Mouse (Mus musculus) midbrain, embryonic 12.5 days (tissue): ENCODE results near the gene Slc10a7. TPM values are rescaled to one million over a fixed set of nuclear protein-coding genes. Genes with fewer than 3 reads are reported as not detected.
"Not testable (repeated sequence)": the region's sequence is repeated elsewhere in the genome, so short reads cannot be mapped to it uniquely, and the experiment has no call there.

Experiments
- ATAC-seq: fragments of 200-750 bp; cut with Nextera tagmentation; 2 replicates; pipeline ENCODE4 v1.8.0; 2017; ENCODE audit warnings: low read depth, moderate TSS enrichment, moderate library complexity; ENCODE audit not compliant: low FRiP score
- H3K27ac ChIP-seq: fragments of 300-500 bp; sonication (generic); replicated peaks from 2 replicates; pipeline ENCODE4 v1.5.1; 2016; ENCODE audit warnings: mild to moderate bottlenecking
- H3K27me3 ChIP-seq: fragments of 300-500 bp; sonication (generic); 2 replicates; pipeline ENCODE4 v1.6.1; 2016; ENCODE audit warnings: mild to moderate bottlenecking
- H3K36me3 ChIP-seq: fragments of 300-500 bp; sonication (generic); 2 replicates; pipeline ENCODE4 v1.6.1; 2016
- H3K4me1 ChIP-seq: fragments of 300-500 bp; sonication (generic); 2 replicates; pipeline ENCODE4 v1.6.1; 2016
- H3K4me2 ChIP-seq: fragments of 300-500 bp; sonication (generic); replicated peaks from 2 replicates; pipeline ENCODE4 v1.6.1; 2016; ENCODE audit warnings: mild to moderate bottlenecking, moderate library complexity
- H3K4me3 ChIP-seq: fragments of 300-500 bp; sonication (generic); 2 replicates; pipeline ENCODE4 v1.5.1; 2016; ENCODE audit warnings: mild to moderate bottlenecking
- H3K9ac ChIP-seq: fragments of 300-500 bp; sonication (generic); replicated peaks from 2 replicates; pipeline ENCODE4 v1.6.1; 2016; ENCODE audit warnings: mild to moderate bottlenecking, moderate library complexity
- H3K9me3 ChIP-seq: fragments of 300-500 bp; sonication (generic); 2 replicates; pipeline ENCODE4 v1.6.1; 2016; ENCODE audit warnings: mild to moderate bottlenecking
- WGBS: fragments of 180-500 bp; shearing (Covaris S2); methylation state at CpG from one replicate; pipeline ENCODE4 v1.1.7; 2016; 5-methylcytosine and 5-hydroxymethylcytosine counted together
- polyA plus RNA-seq: library from polyadenylated mRNA; unstranded; fragments of >200 nt; fragmentation: Nextera tagmentation; extraction: Ambion mirVana; gene quantifications from 2 replicates; pipeline ENCODE4 v1.2.1, GENCODE M21; 2016

The Slc10a7 gene
- polyA plus RNA-seq: 13.8 and 15.9 TPM in 2 replicates

GRCm38 (mm10) chr8:78509273-78510031, at the start of gene Slc10a7:
Gene Slc10a7 (plus strand): TSS chr8:78509346.
- Histone ChIP-seq H3K27ac (peak within 1 kb of the TSS; percentile 96), H3K4me2 (peak within 1 kb of the TSS; percentile 89), H3K9ac (peak within 1 kb of the TSS; percentile 99), H3K36me3 (peaks cover 15% of the 10 kb centered on the region), H3K4me3 (peak within 1 kb of the TSS; percentile 97), H3K27me3 (no peaks in the 10 kb centered on the region), H3K4me1 (peaks cover 14% of the 10 kb centered on the region), H3K9me3 (no peaks in the 10 kb centered on the region)
- WGBS: under 1% methylated on average over 51 of the region's 51 CpGs
- peak; percentile 95 for ATAC-seq

GRCm38 (mm10) chr8:78463941-78464340, 45.2 kb upstream of the Slc10a7 start:
- no peak overlapping the region for H3K9ac ChIP-seq
- no peaks in the 10 kb centered on the region for H3K4me1 ChIP-seq
- no peaks in the 10 kb centered on the region for H3K27me3 ChIP-seq
- no peak overlapping the region for H3K27ac ChIP-seq
- no peaks in the 10 kb centered on the region; the same call in 1 of the 2 replicates for H3K9me3 ChIP-seq
- no peaks in the 10 kb centered on the region for H3K36me3 ChIP-seq
- ATAC-seq: no peak
- 82% methylated on average over 2 of the region's 2 CpGs for WGBS
- no peak overlapping the region for H3K4me2 ChIP-seq
- no peak overlapping the region for H3K4me3 ChIP-seq

GRCm38 (mm10) chr8:78467889-78468288, 41.3 kb upstream of the Slc10a7 start:
- H3K27me3 ChIP-seq: no peaks in the 10 kb centered on the region
- H3K4me1 ChIP-seq: no peaks in the 10 kb centered on the region

GRCm38 (mm10) chr8:78477051-78477829, 31.9 kb upstream of the Slc10a7 start:
- Histone ChIP-seq H3K4me2 (no peak overlapping the region), H3K27ac (no peak overlapping the region), H3K9ac (no peak overlapping the region), H3K9me3 (no peaks in the 10 kb centered on the region), H3K27me3 (no peaks in the 10 kb centered on the region), H3K4me1 (no peaks in the 10 kb centered on the region), H3K4me3 (no peak overlapping the region), H3K36me3 (no peaks in the 10 kb centered on the region)
- 66% methylated on average over 6 of the region's 6 CpGs for WGBS
- no peak for ATAC-seq

More at GRCm38 (mm10) chr8:78467889-78468288, 41.3 kb upstream of the Slc10a7 start:
- no peak overlapping the region for H3K9ac ChIP-seq
- 90% methylated on average over 2 of the region's 2 CpGs for WGBS
- H3K9me3 ChIP-seq: no peaks in the 10 kb centered on the region; the same call in 1 of the 2 replicates
- no peak for ATAC-seq
- H3K27ac ChIP-seq: no peak overlapping the region
- H3K36me3 ChIP-seq: no peaks in the 10 kb centered on the region
- no peak overlapping the region for H3K4me3 ChIP-seq
- no peak overlapping the region for H3K4me2 ChIP-seq

- Histone ChIP-seq H3K9ac (no peak overlapping the region), H3K4me2 (no peak overlapping the region), H3K9me3 (no peaks in the 10 kb centered on the region), H3K36me3 (no peaks in the 10 kb centered on the region), H3K27me3 (no peaks in the 10 kb centered on the region), H3K4me3 (no peak overlapping the region), H3K4me1 (no peaks in the 10 kb centered on the region), H3K27ac (no peak overlapping the region)
- WGBS: 89% methylated on average over 3 of the region's 3 CpGs
- no peak for ATAC-seq
Measured at GRCm38 (mm10) chr8:78489733-78490132, 19.4 kb upstream of the Slc10a7 start.

GRCm38 (mm10) chr8:78493031-78493430, 16.1 kb upstream of the Slc10a7 start:
- 36% methylated on average over 2 of the region's 2 CpGs for whole genome bisulfite sequencing
- H3K9ac ChIP-seq: no peak overlapping the region
- no peaks in the 10 kb centered on the region for H3K36me3 ChIP-seq
- no peaks in the 10 kb centered on the region for H3K27me3 ChIP-seq
- H3K4me2 ChIP-seq: no peak overlapping the region
- no peak for ATAC-seq
- H3K4me1 ChIP-seq: no peaks in the 10 kb centered on the region
- no peak overlapping the region for H3K27ac ChIP-seq
- H3K4me3 ChIP-seq: no peak overlapping the region
- H3K9me3 ChIP-seq: no peaks in the 10 kb centered on the region

- not testable (repeated sequence) for H3K27ac ChIP-seq, H3K27me3 ChIP-seq, H3K4me2 ChIP-seq, H3K9me3 ChIP-seq, H3K9ac ChIP-seq, H3K4me1 ChIP-seq, H3K36me3 ChIP-seq, H3K4me3 ChIP-seq, ATAC-seq
- 94% methylated on average over 3 of the region's 3 CpGs for WGBS
Measured at GRCm38 (mm10) chr8:78496273-78496672, 12.9 kb upstream of the Slc10a7 start.

- Histone ChIP-seq H3K9me3 (no peaks in the 10 kb centered on the region), H3K36me3 (peaks cover 30% of the 10 kb centered on the region), H3K27me3 (no peaks in the 10 kb centered on the region), H3K27ac (no peak overlapping the region), H3K4me3 (no peak overlapping the region), H3K9ac (no peak overlapping the region), H3K4me2 (no peak overlapping the region), H3K4me1 (peaks cover 5% of the 10 kb centered on the region; the same call in 1 of the 2 replicates)
- 64% methylated on average over 2 of the region's 2 CpGs for WGBS
- ATAC-seq: no peak
Measured at GRCm38 (mm10) chr8:78502706-78503105, 6.4 kb upstream of the Slc10a7 start.

- Histone ChIP-seq H3K27ac (peak overlapping the region; percentile 96), H3K36me3 (peaks cover 28% of the 10 kb centered on the region), H3K4me1 (peaks cover 14% of the 10 kb centered on the region), H3K9ac (peak overlapping the region; percentile 99), H3K27me3 (no peaks in the 10 kb centered on the region), H3K9me3 (no peaks in the 10 kb centered on the region), H3K4me2 (peak overlapping the region; percentile 89), H3K4me3 (peak overlapping the region; percentile 97)
- ATAC-seq: peak; percentile 58
- under 1% methylated on average over 34 of the region's 38 CpGs for WGBS
Measured at GRCm38 (mm10) chr8:78507979-78508718, 997 bp upstream of the Slc10a7 start.

- no peaks in the 10 kb centered on the region for H3K9me3 ChIP-seq
- H3K36me3 ChIP-seq: peaks cover 22% of the 10 kb centered on the region
- under 1% methylated on average over 59 of the region's 70 CpGs for WGBS
- peak within 1 kb of the TSS; percentile 89 for H3K4me2 ChIP-seq
- peak within 1 kb of the TSS; percentile 99 for H3K9ac ChIP-seq
- peak within 1 kb of the TSS; percentile 97 for H3K4me3 ChIP-seq
- peak; percentile 89 for ATAC-seq
- peaks cover 14% of the 10 kb centered on the region for H3K4me1 ChIP-seq
- no peaks in the 10 kb centered on the region for H3K27me3 ChIP-seq
- H3K27ac ChIP-seq: peak within 1 kb of the TSS; percentile 96
Measured at GRCm38 (mm10) chr8:78508719-78509272, 350 bp upstream of the Slc10a7 start, which contains the start of gene Rbmxl1. Gene Rbmxl1 (minus strand): TSS chr8:78508898.

GRCm38 (mm10) chr8:78510094-78510493, 948 bp downstream of the Slc10a7 start:
- Histone ChIP-seq H3K36me3 (peaks cover 9% of the 10 kb centered on the region), H3K4me1 (peaks cover 14% of the 10 kb centered on the region), H3K4me2 (peak overlapping the region; percentile 89), H3K4me3 (peak overlapping the region; percentile 97), H3K9me3 (no peaks in the 10 kb centered on the region), H3K27me3 (no peaks in the 10 kb centered on the region), H3K9ac (peak overlapping the region; percentile 99), H3K27ac (peak overlapping the region; percentile 96)
- WGBS: under 1% methylated on average over 11 of the region's 11 CpGs
- no peak for ATAC-seq
